Mouse (Mus musculus): ENCODE measurements around the gene Snx29. TPM values are rescaled to one million over a fixed set of nuclear protein-coding genes. Genes with fewer than 3 reads are reported as not detected.
"Not testable (repeated sequence)": the region's sequence is repeated elsewhere in the genome, so short reads cannot be mapped to it uniquely, and the experiment has no call there.

Snx29 gene
- polyA plus RNA-seq, 1 experiment = 8.4 TPM

GRCm38 (mm10) chr16:11330081-11330800, 7.5 kb downstream of the Snx29 start:
- no peaks in the 10 kb centered on the region for H3K4me1 ChIP-seq (ENCODE audit: control insufficient read depth, insufficient read depth, low read length)
- WGBS = 70% methylated on average over 3 of the region's 3 CpGs
- DNase-seq = no peak
- TF ChIP-seq POLR2A (IDR thresholded peaks at IDR 0.05; ENCODE audit: borderline replicate concordance, insufficient read depth, low read length) = no peak
- TF ChIP-seq CTCF (IDR thresholded peaks at IDR 0.05; ENCODE audit: borderline replicate concordance, insufficient read depth, low read depth, low read length) = no peak
- H3K4me3 ChIP-seq (replicated peaks; ENCODE audit: insufficient read depth, low read depth, low read length) = no peak overlapping the region
- no peaks in the 10 kb centered on the region for H3K27me3 ChIP-seq (ENCODE audit: control insufficient read depth, insufficient read depth, low read length)
- H3K27ac ChIP-seq (ENCODE audit: insufficient read depth, low read length) = no peak overlapping the region

DNA sequence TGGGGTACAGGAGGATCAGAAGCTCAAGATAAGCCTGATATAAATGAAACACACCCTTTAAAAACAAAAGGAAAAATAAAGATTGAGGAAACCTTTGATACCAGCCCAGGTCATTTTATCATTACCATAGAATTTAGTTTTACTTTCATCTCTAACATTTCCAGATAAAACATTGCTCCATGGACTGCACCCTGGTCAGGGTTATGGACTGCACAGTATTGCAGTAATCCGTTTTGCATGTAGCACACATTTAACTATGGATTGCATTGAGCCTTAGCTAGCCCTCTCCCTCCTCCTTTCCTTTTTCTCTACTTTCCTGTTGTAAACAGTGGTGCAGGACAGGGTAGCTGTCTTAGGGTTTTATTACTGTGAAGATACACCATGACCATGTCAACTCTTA, 8.3 kb downstream of the Snx29 start:
- TF ChIP-seq POLR2A (IDR thresholded peaks at IDR 0.05; ENCODE audit: borderline replicate concordance, insufficient read depth, low read length) (no peak), CTCF (IDR thresholded peaks at IDR 0.05; ENCODE audit: borderline replicate concordance, insufficient read depth, low read depth, low read length) (no peak)
- no peaks in the 10 kb centered on the region for H3K4me1 ChIP-seq (ENCODE audit: control insufficient read depth, insufficient read depth, low read length)
- H3K4me3 ChIP-seq (replicated peaks; ENCODE audit: insufficient read depth, low read depth, low read length) = no peak overlapping the region
- no peak for DNase-seq
- H3K27me3 ChIP-seq (ENCODE audit: control insufficient read depth, insufficient read depth, low read length) = no peaks in the 10 kb centered on the region
- no peak overlapping the region for H3K27ac ChIP-seq (ENCODE audit: insufficient read depth, low read length)
- WGBS = 80% methylated on average over 1 of the region's 1 CpGs

DNA sequence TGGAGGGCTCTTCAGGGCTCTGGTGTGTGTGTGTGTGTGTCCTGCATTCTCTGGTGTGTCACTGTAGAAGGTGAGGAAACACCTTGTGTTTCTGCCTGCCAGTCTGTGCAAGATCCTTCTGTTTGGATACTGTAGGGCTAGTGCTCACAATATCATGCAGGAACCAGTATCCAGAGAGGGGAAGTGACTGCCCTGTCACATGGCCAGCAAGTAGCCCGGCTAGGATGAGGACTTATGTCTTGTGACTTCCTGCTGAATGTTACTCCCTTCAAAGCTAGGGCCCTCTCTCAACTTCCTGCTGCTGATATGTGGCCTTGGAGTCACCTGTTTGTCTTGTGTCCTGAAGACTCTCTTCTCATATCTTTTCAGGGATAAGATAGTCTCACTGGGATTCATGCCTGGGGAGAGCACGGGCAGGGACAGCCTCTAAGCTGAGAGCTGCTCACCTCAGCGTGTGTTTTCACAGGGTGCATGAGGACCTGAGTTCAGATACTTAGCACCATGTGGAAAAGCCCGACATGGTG, 20.6 kb downstream of the Snx29 start:
- no peaks in the 10 kb centered on the region for H3K4me1 ChIP-seq (ENCODE audit: control insufficient read depth, insufficient read depth, low read length)
- no peak for TF ChIP-seq POLR2A (IDR thresholded peaks at IDR 0.05; ENCODE audit: borderline replicate concordance, insufficient read depth, low read length)
- TF ChIP-seq CTCF (IDR thresholded peaks at IDR 0.05; ENCODE audit: borderline replicate concordance, insufficient read depth, low read depth, low read length) = no peak
- WGBS = 83% methylated on average over 4 of the region's 4 CpGs
- no peak overlapping the region for H3K4me3 ChIP-seq (replicated peaks; ENCODE audit: insufficient read depth, low read depth, low read length)
- no peak for DNase-seq
- no peaks in the 10 kb centered on the region for H3K27me3 ChIP-seq (ENCODE audit: control insufficient read depth, insufficient read depth, low read length)
- H3K27ac ChIP-seq (ENCODE audit: insufficient read depth, low read length) = no peak overlapping the region

DNA sequence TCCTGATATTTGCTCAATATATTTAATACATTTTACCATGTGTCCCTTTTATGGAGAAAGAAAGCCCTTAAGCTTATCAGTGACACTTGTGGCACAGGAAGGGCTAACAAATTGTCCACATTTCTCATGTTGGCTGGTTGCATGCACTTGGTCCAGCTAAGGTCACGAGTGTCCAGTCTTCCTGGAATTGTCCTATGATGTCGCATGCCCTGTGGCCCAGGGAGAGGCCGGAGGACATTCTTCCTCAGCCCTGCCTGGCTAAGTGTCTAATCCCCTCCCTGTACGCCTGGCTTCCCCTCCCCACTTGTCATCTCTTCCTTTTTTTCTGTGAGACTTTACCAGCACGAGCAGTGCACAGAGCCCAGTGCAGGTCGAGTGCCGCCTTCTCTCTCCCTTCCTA, 29.2 kb downstream of the Snx29 start:
- TF ChIP-seq POLR2A (IDR thresholded peaks at IDR 0.05; ENCODE audit: borderline replicate concordance, insufficient read depth, low read length) = no peak
- no peak for TF ChIP-seq CTCF (IDR thresholded peaks at IDR 0.05; ENCODE audit: borderline replicate concordance, insufficient read depth, low read depth, low read length)
- no peaks in the 10 kb centered on the region for H3K27me3 ChIP-seq (ENCODE audit: control insufficient read depth, insufficient read depth, low read length)
- no peak for DNase-seq
- H3K27ac ChIP-seq (ENCODE audit: insufficient read depth, low read length) = no peak overlapping the region
- WGBS = 82% methylated on average over 7 of the region's 7 CpGs
- H3K4me3 ChIP-seq (replicated peaks; ENCODE audit: insufficient read depth, low read depth, low read length) = no peak overlapping the region
- H3K4me1 ChIP-seq (ENCODE audit: control insufficient read depth, insufficient read depth, low read length) = no peaks in the 10 kb centered on the region

DNA sequence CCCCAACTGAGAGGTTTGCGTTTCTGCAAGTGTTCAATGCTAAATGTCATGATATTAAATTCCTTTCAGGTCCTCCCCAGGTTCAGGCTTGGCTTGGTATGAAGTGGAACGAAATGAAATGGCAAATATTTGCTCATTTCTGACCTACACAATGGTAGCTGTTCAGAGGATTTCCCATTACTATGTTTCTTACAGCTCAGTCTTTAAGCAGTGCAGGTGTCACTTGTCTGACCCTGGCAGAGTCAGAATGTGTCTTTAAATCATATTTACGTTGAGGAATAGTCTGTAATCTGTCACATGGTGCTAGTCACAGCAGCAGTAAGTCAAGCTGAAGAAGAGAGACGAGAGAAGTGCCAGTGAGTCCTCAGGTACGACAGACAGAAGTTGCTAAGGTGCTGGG, 36.5 kb downstream of the Snx29 start:
- no peak for DNase-seq
- Histone ChIP-seq H3K4me1 (ENCODE audit: control insufficient read depth, insufficient read depth, low read length) (peaks cover 3% of the 10 kb centered on the region; the same call in 1 of the 2 replicates), H3K27me3 (ENCODE audit: control insufficient read depth, insufficient read depth, low read length) (no peaks in the 10 kb centered on the region), H3K4me3 (replicated peaks; ENCODE audit: insufficient read depth, low read depth, low read length) (no peak overlapping the region), H3K27ac (ENCODE audit: insufficient read depth, low read length) (no peak overlapping the region)
- TF ChIP-seq CTCF (IDR thresholded peaks at IDR 0.05; ENCODE audit: borderline replicate concordance, insufficient read depth, low read depth, low read length) (no peak), POLR2A (IDR thresholded peaks at IDR 0.05; ENCODE audit: borderline replicate concordance, insufficient read depth, low read length) (no peak)
- WGBS = 81% methylated on average over 5 of the region's 5 CpGs

GRCm38 (mm10) chr16:11359919-11360318, 37.2 kb downstream of the Snx29 start:
- WGBS = 42% methylated on average over 10 of the region's 10 CpGs
- no peak for TF ChIP-seq POLR2A (IDR thresholded peaks at IDR 0.05; ENCODE audit: borderline replicate concordance, insufficient read depth, low read length)
- TF ChIP-seq CTCF (IDR thresholded peaks at IDR 0.05; ENCODE audit: borderline replicate concordance, insufficient read depth, low read depth, low read length) = no peak
- no peak for DNase-seq
- H3K27me3 ChIP-seq (ENCODE audit: control insufficient read depth, insufficient read depth, low read length) = no peaks in the 10 kb centered on the region
- H3K27ac ChIP-seq (ENCODE audit: insufficient read depth, low read length) = no peak overlapping the region
- peaks cover 3% of the 10 kb centered on the region; the same call in 1 of the 2 replicates for H3K4me1 ChIP-seq (ENCODE audit: control insufficient read depth, insufficient read depth, low read length)
- no peak overlapping the region for H3K4me3 ChIP-seq (replicated peaks; ENCODE audit: insufficient read depth, low read depth, low read length)

DNA sequence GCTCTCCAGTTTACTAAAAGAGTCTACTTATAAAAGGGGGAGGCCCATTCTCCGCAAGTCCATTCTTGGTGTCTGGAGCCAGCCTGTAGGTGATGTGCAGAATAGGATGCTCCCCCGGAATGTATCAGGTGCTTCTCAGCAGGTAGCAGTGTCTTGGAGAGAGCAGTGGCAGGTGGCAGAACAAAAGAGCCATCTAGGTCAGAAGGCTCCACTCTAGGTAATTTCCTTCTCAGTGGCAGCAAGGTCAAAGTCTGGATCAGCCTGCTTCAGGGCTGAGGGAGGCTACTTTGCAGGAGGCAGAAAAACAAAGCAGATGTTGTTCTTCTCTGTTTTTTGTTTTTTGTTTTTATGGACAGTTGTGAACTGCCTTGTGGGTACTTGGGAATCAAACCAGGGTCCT, 37.9 kb downstream of the Snx29 start:
- not testable (repeated sequence) for H3K4me1 ChIP-seq (ENCODE audit: control insufficient read depth, insufficient read depth, low read length); H3K27me3 ChIP-seq (ENCODE audit: control insufficient read depth, insufficient read depth, low read length); H3K4me3 ChIP-seq (replicated peaks; ENCODE audit: insufficient read depth, low read depth, low read length); DNase-seq; H3K27ac ChIP-seq (ENCODE audit: insufficient read depth, low read length)
- 21% methylated on average over 2 of the region's 2 CpGs for WGBS

- Histone ChIP-seq H3K27ac (ENCODE audit: insufficient read depth, low read length) (no peak overlapping the region), H3K27me3 (ENCODE audit: control insufficient read depth, insufficient read depth, low read length) (no peaks in the 10 kb centered on the region), H3K4me3 (replicated peaks; ENCODE audit: insufficient read depth, low read depth, low read length) (no peak overlapping the region), H3K4me1 (ENCODE audit: control insufficient read depth, insufficient read depth, low read length) (no peaks in the 10 kb centered on the region; the same call in 1 of the 2 replicates)
- no peak for DNase-seq
- WGBS = 59% methylated on average over 5 of the region's 5 CpGs
- TF ChIP-seq CTCF (IDR thresholded peaks at IDR 0.05; ENCODE audit: borderline replicate concordance, insufficient read depth, low read depth, low read length) (no peak), POLR2A (IDR thresholded peaks at IDR 0.05; ENCODE audit: borderline replicate concordance, insufficient read depth, low read length) (no peak)
Measured at GRCm38 (mm10) chr16:11365626-11366025, 42.9 kb downstream of the Snx29 start.
